Mouse (Mus musculus): Measurements from ENCODE around the gene Ppp3r1. TPM values are rescaled to one million over a fixed set of nuclear protein-coding genes. Genes with fewer than 3 reads are reported as not detected.

The Ppp3r1 gene
- polyA plus RNA-seq, 1 experiment from 2014 or later, result 200 TPM

- Histone ChIP-seq H3K4me3 (replicated peaks; ENCODE audit: low read depth, low read length) (no peak overlapping the region), H3K36me3 (ENCODE audit: control insufficient read depth, insufficient read depth, low read length) (peaks cover 4% of the 10 kb centered on the region; the same call in 1 of the 2 replicates), H3K27me3 (ENCODE audit: control insufficient read depth, insufficient read depth, low read length) (no peaks in the 10 kb centered on the region), H3K4me2 (ENCODE audit: low read length) (no peak overlapping the region), H3K27ac (replicated peaks; ENCODE audit: low read depth, low read length) (no peak overlapping the region), H3K4me1 (ENCODE audit: control insufficient read depth, insufficient read depth, low read length) (no peaks in the 10 kb centered on the region), H3K9me3 (ENCODE audit: control insufficient read depth, low read length) (no peaks in the 10 kb centered on the region), H3K9ac (replicated peaks; ENCODE audit: low read length) (no peak overlapping the region)
- ATAC-seq (ENCODE audit: low FRiP score, low TSS enrichment) (no peak), DNase-seq (no peak)
- WGBS, result 57% methylated on average over 3 of the region's 3 CpGs
Observed at GRCm38 (mm10) chr11:17188786-17189185, 29.7 kb downstream of the Ppp3r1 start.

- H3K9me3 ChIP-seq (ENCODE audit: control insufficient read depth, low read length), result no peaks in the 10 kb centered on the region
- DNase-seq, result peak; percentile 11
- 49% methylated on average over 9 of the region's 9 CpGs for WGBS
Observed at GRCm38 (mm10) chr11:17192151-17192844, 33.2 kb downstream of the Ppp3r1 start.

GRCm38 (mm10) chr11:17199170-17199569, 40.1 kb downstream of the Ppp3r1 start:
- Histone ChIP-seq H3K9me3 (ENCODE audit: control insufficient read depth, low read length) (no peaks in the 10 kb centered on the region), H3K36me3 (ENCODE audit: control insufficient read depth, insufficient read depth, low read length) (peaks cover 81% of the 10 kb centered on the region), H3K27me3 (ENCODE audit: control insufficient read depth, insufficient read depth, low read length) (no peaks in the 10 kb centered on the region), H3K9ac (replicated peaks; ENCODE audit: low read length) (no peak overlapping the region), H3K27ac (replicated peaks; ENCODE audit: low read depth, low read length) (no peak overlapping the region), H3K4me1 (ENCODE audit: control insufficient read depth, insufficient read depth, low read length) (no peaks in the 10 kb centered on the region), H3K4me3 (replicated peaks; ENCODE audit: low read depth, low read length) (no peak overlapping the region), H3K4me2 (ENCODE audit: low read length) (no peak overlapping the region)
- no peak for DNase-seq
- ATAC-seq (ENCODE audit: low FRiP score, low TSS enrichment), result no peak
- 93% methylated on average over 5 of the region's 5 CpGs for WGBS

More at GRCm38 (mm10) chr11:17192151-17192844, 33.2 kb downstream of the Ppp3r1 start:
- no peaks in the 10 kb centered on the region for H3K27me3 ChIP-seq (ENCODE audit: control insufficient read depth, insufficient read depth, low read length)
- no peak overlapping the region for H3K27ac ChIP-seq (replicated peaks; ENCODE audit: low read depth, low read length)
- H3K36me3 ChIP-seq (ENCODE audit: control insufficient read depth, insufficient read depth, low read length), result peaks cover 38% of the 10 kb centered on the region
- no peak overlapping the region for H3K4me2 ChIP-seq (ENCODE audit: low read length)
- no peak for ATAC-seq (ENCODE audit: low FRiP score, low TSS enrichment)
- H3K4me3 ChIP-seq (replicated peaks; ENCODE audit: low read depth, low read length), result no peak overlapping the region
- H3K4me1 ChIP-seq (ENCODE audit: control insufficient read depth, insufficient read depth, low read length), result no peaks in the 10 kb centered on the region
- no peak overlapping the region for H3K9ac ChIP-seq (replicated peaks; ENCODE audit: low read length)

DNA sequence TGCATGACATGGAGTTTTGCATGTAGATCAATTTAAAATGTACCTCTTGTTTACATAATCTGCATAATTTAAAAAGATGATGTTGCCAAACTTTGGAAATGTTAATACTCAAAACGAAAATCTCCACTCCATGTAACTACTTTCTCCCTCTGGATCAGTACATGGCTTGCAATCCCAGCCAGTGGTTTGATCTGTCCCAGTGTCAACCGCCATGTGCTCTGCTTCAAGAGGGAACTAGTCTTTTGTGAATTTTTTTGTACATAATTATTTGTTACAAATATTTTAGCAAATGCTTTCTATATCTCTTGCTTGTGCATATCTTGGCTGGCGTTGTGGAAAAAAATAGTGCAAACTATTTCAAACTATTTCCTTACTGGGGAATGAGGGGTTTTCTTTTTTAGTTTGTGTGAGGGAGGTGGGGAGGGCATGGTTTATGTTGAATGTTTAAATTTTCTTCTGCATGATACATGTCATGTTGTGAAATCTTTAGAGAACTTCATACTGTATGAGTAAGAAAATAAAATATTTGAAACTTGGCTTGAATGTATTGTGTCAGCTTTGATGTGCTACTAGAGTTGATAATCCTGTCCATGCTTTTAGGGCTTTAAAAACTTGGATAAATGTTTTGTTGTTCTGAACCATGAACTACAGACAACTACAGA, 40.9 kb downstream of the Ppp3r1 start:
- Histone ChIP-seq H3K4me3 (replicated peaks; ENCODE audit: low read depth, low read length) (no peak overlapping the region), H3K9ac (replicated peaks; ENCODE audit: low read length) (no peak overlapping the region), H3K4me1 (ENCODE audit: control insufficient read depth, insufficient read depth, low read length) (no peaks in the 10 kb centered on the region), H3K36me3 (ENCODE audit: control insufficient read depth, insufficient read depth, low read length) (peaks cover 77% of the 10 kb centered on the region), H3K9me3 (ENCODE audit: control insufficient read depth, low read length) (no peaks in the 10 kb centered on the region), H3K4me2 (ENCODE audit: low read length) (no peak overlapping the region), H3K27me3 (ENCODE audit: control insufficient read depth, insufficient read depth, low read length) (no peaks in the 10 kb centered on the region), H3K27ac (replicated peaks; ENCODE audit: low read depth, low read length) (no peak overlapping the region)
- DNase-seq (no peak), ATAC-seq (ENCODE audit: low FRiP score, low TSS enrichment) (no peak)
- 98% methylated on average over 3 of the region's 3 CpGs for WGBS

- no peak overlapping the region for H3K27ac ChIP-seq (replicated peaks; ENCODE audit: low read depth, low read length)
- no peaks in the 10 kb centered on the region for H3K9me3 ChIP-seq (ENCODE audit: control insufficient read depth, low read length)
- 94% methylated on average over 4 of the region's 4 CpGs for WGBS
- H3K9ac ChIP-seq (replicated peaks; ENCODE audit: low read length), result no peak overlapping the region
- no peak for ATAC-seq (ENCODE audit: low FRiP score, low TSS enrichment)
- H3K4me1 ChIP-seq (ENCODE audit: control insufficient read depth, insufficient read depth, low read length), result no peaks in the 10 kb centered on the region
- H3K36me3 ChIP-seq (ENCODE audit: control insufficient read depth, insufficient read depth, low read length), result peaks cover 77% of the 10 kb centered on the region
- no peak for DNase-seq
- no peaks in the 10 kb centered on the region for H3K27me3 ChIP-seq (ENCODE audit: control insufficient read depth, insufficient read depth, low read length)
- H3K4me3 ChIP-seq (replicated peaks; ENCODE audit: low read depth, low read length), result no peak overlapping the region
- no peak overlapping the region for H3K4me2 ChIP-seq (ENCODE audit: low read length)
Observed at GRCm38 (mm10) chr11:17200936-17201335, 41.9 kb downstream of the Ppp3r1 start.

GRCm38 (mm10) chr11:17202481-17202880, 43.4 kb downstream of the Ppp3r1 start:
- Histone ChIP-seq H3K9me3 (ENCODE audit: control insufficient read depth, low read length) (no peaks in the 10 kb centered on the region), H3K4me1 (ENCODE audit: control insufficient read depth, insufficient read depth, low read length) (no peaks in the 10 kb centered on the region), H3K27ac (replicated peaks; ENCODE audit: low read depth, low read length) (no peak overlapping the region), H3K36me3 (ENCODE audit: control insufficient read depth, insufficient read depth, low read length) (peaks cover 74% of the 10 kb centered on the region), H3K4me2 (ENCODE audit: low read length) (no peak overlapping the region), H3K9ac (replicated peaks; ENCODE audit: low read length) (no peak overlapping the region), H3K4me3 (replicated peaks; ENCODE audit: low read depth, low read length) (no peak overlapping the region), H3K27me3 (ENCODE audit: control insufficient read depth, insufficient read depth, low read length) (no peaks in the 10 kb centered on the region)
- ATAC-seq (ENCODE audit: low FRiP score, low TSS enrichment), result no peak
- DNase-seq, result no peak
- 89% methylated on average over 6 of the region's 6 CpGs for WGBS

- WGBS, result under 1% methylated on average over 65 of the region's 65 CpGs
- peak within 1 kb of the TSS; percentile 71 for H3K9ac ChIP-seq (replicated peaks; ENCODE audit: low read length)
- no peaks in the 10 kb centered on the region for H3K27me3 ChIP-seq (ENCODE audit: control insufficient read depth, insufficient read depth, low read length)
- H3K36me3 ChIP-seq (ENCODE audit: control insufficient read depth, insufficient read depth, low read length), result peaks cover 20% of the 10 kb centered on the region
- H3K4me2 ChIP-seq (ENCODE audit: low read length), result peak within 1 kb of the TSS; percentile 66
- H3K4me3 ChIP-seq (replicated peaks; ENCODE audit: low read depth, low read length), result peak within 1 kb of the TSS; percentile 86
- H3K4me1 ChIP-seq (ENCODE audit: control insufficient read depth, insufficient read depth, low read length), result peaks cover 14% of the 10 kb centered on the region; the same call in 1 of the 2 replicates
- H3K27ac ChIP-seq (replicated peaks; ENCODE audit: low read depth, low read length), result peak within 1 kb of the TSS; percentile 80
- no peaks in the 10 kb centered on the region for H3K9me3 ChIP-seq (ENCODE audit: control insufficient read depth, low read length)
- DNase-seq (peak; percentile 98), ATAC-seq (ENCODE audit: low FRiP score, low TSS enrichment) (peak; percentile 99)
Observed at GRCm38 (mm10) chr11:17211258-17212140, 52.4 kb downstream of the Ppp3r1 start, which contains the start of gene Pno1. TSS of gene Pno1 (minus strand) at chr11:17211568.

DNA sequence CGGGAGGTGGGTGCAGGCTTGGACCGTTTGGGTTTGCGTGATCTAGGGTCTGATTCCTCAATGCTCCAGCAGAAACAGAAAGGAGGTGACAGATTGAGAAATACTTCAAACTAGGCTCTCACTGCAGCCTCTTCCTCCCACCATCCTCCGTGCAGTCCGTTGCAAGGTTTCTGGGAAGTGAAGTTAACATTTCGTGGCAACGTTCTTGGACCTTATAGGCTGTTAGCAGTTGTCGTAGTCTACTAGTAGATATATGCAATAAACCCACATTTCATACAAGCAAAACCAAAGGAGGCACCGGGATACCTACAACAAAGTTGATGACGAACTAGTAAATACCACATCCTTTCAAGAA, 53.1 kb downstream of the Ppp3r1 start:
- 4% methylated on average over 10 of the region's 10 CpGs for WGBS
- DNase-seq, result no peak

More for the DNA sequence above, 53.1 kb downstream of the Ppp3r1 start:
- no peaks in the 10 kb centered on the region for H3K9me3 ChIP-seq (ENCODE audit: control insufficient read depth, low read length)
- peak overlapping the region; percentile 86 for H3K4me3 ChIP-seq (replicated peaks; ENCODE audit: low read depth, low read length)
- H3K36me3 ChIP-seq (ENCODE audit: control insufficient read depth, insufficient read depth, low read length), result peaks cover 15% of the 10 kb centered on the region
- peaks cover 14% of the 10 kb centered on the region; the same call in 1 of the 2 replicates for H3K4me1 ChIP-seq (ENCODE audit: control insufficient read depth, insufficient read depth, low read length)
- H3K27ac ChIP-seq (replicated peaks; ENCODE audit: low read depth, low read length), result peak overlapping the region; percentile 80
- H3K27me3 ChIP-seq (ENCODE audit: control insufficient read depth, insufficient read depth, low read length), result no peaks in the 10 kb centered on the region
- ATAC-seq (ENCODE audit: low FRiP score, low TSS enrichment), result no peak
- H3K4me2 ChIP-seq (ENCODE audit: low read length), result peak overlapping the region; percentile 66
- peak overlapping the region; percentile 71 for H3K9ac ChIP-seq (replicated peaks; ENCODE audit: low read length)
